Mouse (Mus musculus) forebrain, embryonic 15.5 days (tissue): ENCODE measurements around the gene Gm20517. TPM values are rescaled to one million over a fixed set of nuclear protein-coding genes. Genes with fewer than 3 reads are reported as not detected.
"Not testable (repeated sequence)": the region's sequence is repeated elsewhere in the genome, so short reads cannot be mapped to it uniquely, and the experiment has no call there.

Source experiments
- ATAC-seq: fragments of 200-750 bp; cut with Nextera tagmentation; replicated peaks from 2 replicates; pipeline ENCODE4 v1.8.0; 2017; ENCODE audit warnings: mild to moderate bottlenecking, moderate TSS enrichment, moderate library complexity
- H3K27ac ChIP-seq: fragments of 300-500 bp; sonication (generic); replicated peaks from 2 replicates; pipeline ENCODE4 v1.5.1; 2015; ENCODE audit warnings: mild to moderate bottlenecking, inconsistent platforms
- H3K27me3 ChIP-seq: fragments of 300-500 bp; sonication (generic); 2 replicates; pipeline ENCODE4 v1.6.1; 2015; ENCODE audit warnings: inconsistent platforms
- H3K36me3 ChIP-seq: fragments of 300-500 bp; sonication (generic); 2 replicates; pipeline ENCODE4 v1.6.1; 2015; ENCODE audit warnings: mild to moderate bottlenecking, inconsistent platforms
- H3K4me1 ChIP-seq: fragments of 300-500 bp; sonication (generic); 2 replicates; pipeline ENCODE4 v1.6.1; 2015; ENCODE audit warnings: inconsistent platforms
- H3K4me2 ChIP-seq: fragments of 300-500 bp; sonication (generic); replicated peaks from 2 replicates; pipeline ENCODE4 v1.6.1; 2015; ENCODE audit warnings: mild to moderate bottlenecking, inconsistent platforms
- H3K4me3 ChIP-seq: fragments of 300-500 bp; sonication (generic); 2 replicates; pipeline ENCODE4 v1.5.1; 2015; ENCODE audit warnings: mild to moderate bottlenecking, inconsistent platforms
- H3K9ac ChIP-seq: fragments of 300-500 bp; sonication (generic); replicated peaks from 2 replicates; pipeline ENCODE4 v1.6.1; 2015; ENCODE audit warnings: mild to moderate bottlenecking, inconsistent platforms
- H3K9me3 ChIP-seq: fragments of 300-500 bp; sonication (generic); 2 replicates; pipeline ENCODE4 v1.6.1; 2016; ENCODE audit warnings: inconsistent platforms
- WGBS: fragments of 180-500 bp; shearing (Covaris S2); methylation state at CpG from one replicate; pipeline ENCODE4 v1.1.7; 2015; ENCODE audit warnings: mixed read lengths; 5-methylcytosine and 5-hydroxymethylcytosine counted together
- polyA plus RNA-seq: library from polyadenylated mRNA; unstranded; fragments of >200 nt; fragmentation: Nextera tagmentation; extraction: Ambion mirVana; gene quantifications from 2 replicates; pipeline ENCODE4 v1.2.1, GENCODE M21; 2015

Gm20517 gene
- polyA plus RNA-seq, 1 experiment from 2014 or later: 2.2 TPM

DNA sequence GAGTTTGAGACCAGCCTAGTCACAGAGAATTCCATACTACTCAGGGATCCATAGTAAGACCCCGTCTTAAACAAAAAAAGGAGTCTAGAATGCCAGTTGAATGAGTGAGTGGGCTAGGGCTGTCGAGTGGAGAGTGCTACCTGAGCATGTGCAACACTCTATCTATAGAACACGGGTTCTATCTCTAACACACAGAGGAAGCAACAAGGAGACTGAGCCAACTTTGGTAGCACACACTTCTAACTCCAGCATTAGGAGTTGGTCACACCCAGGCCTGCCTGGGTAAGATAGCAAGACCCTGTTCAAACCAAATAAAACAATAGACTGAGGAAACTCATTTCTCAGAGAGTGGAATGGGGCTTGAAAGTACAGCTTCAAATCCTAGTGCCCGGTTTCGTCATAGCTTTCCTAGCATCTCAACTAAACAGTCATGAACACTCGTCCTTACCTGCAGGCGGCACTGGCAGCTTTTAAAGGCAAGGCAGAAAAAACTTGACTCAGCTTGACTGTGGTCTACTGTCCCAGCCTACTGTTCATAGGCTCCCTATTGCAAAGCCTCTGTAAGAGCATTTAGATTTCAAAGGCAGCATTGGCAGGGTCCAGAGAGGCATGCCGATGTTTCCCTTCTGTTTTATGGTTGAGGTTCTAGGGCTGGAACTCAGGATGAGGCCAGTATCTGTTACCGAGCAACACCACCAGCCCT is 6.4 kb downstream of the Gm20517 start:
- Histone ChIP-seq H3K27ac (no peak overlapping the region), H3K36me3 (peaks cover 53% of the 10 kb centered on the region), H3K9me3 (no peaks in the 10 kb centered on the region), H3K4me3 (no peak overlapping the region), H3K4me1 (peaks cover 3% of the 10 kb centered on the region), H3K27me3 (no peaks in the 10 kb centered on the region), H3K4me2 (no peak overlapping the region), H3K9ac (no peak overlapping the region)
- 94% methylated on average over 9 of the region's 9 CpGs for WGBS
- no peak for ATAC-seq

DNA sequence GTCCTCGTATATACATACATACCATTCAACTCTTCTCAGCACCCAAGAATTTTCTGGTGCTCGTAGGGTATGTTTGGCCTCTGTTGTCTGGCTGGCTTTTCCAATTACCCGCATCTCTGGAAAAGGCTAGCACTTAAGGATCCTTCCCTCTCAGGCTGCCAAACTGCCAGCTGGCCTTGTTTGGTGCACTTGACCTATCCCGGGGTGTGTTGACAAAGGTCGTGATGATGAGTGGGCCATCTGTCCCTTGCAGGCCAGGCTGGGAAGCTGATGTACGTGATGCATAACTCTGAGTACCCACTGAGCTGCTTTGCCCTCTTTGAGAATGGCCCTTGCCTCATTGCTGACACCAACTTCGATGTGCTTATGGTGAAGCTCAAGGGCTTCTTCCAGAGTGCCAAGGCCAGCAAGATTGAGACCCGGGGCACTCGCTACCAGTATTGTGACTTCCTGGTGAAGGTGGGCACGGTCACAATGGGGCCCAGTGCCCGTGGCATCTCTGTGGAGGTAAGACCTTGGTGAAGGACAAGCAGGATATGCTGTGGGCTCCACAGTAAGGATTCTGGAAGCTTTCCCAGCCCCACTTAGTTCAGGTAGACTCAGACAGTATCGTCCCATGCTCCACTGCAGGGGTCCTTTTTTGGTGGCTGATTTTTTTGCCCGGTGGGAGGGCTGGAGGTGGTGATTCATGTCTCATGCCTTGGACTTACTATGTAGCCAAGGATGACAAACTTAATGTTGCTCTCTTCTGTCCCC is 7.3 kb downstream of the Gm20517 start:
- H3K27ac ChIP-seq: no peak overlapping the region
- ATAC-seq: no peak
- H3K4me2 ChIP-seq: no peak overlapping the region
- H3K9me3 ChIP-seq: no peaks in the 10 kb centered on the region
- WGBS: 93% methylated on average over 13 of the region's 13 CpGs
- H3K4me3 ChIP-seq: no peak overlapping the region
- H3K4me1 ChIP-seq: no peaks in the 10 kb centered on the region
- H3K36me3 ChIP-seq: peaks cover 63% of the 10 kb centered on the region
- H3K27me3 ChIP-seq: no peaks in the 10 kb centered on the region
- H3K9ac ChIP-seq: no peak overlapping the region

DNA sequence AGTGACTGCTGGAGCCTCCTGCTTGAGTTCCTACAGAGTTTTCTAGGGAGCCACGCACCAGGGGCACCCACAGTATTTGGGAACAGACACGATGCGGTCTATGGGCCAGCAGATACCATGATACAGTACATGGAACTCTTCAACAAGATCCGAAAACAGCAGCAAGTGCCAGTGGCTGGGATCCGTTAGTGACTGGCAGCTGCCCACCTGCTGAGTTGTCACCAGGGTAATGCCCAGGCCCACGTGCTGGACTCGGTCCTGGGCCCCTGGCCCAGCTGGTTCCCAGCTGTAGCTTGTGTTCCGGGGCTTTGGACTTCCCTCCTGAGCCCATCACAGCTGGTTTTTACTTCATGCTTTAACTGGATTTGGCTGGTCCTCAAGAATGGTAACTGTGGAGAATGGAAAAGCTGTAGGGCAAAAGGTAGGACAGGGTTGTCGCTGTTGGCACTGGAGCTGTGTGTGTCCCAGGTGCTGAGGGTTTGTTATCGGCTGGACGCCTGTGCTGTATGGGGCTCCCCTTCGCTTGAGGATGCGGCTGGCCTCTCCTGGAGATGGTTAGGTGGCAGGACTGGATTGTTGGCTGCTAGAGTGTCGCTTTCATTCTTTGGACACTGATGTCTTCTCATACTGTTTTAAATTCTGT is 11.6 kb downstream of the Gm20517 start:
- Histone ChIP-seq H3K4me3 (no peak overlapping the region), H3K4me2 (no peak overlapping the region), H3K9me3 (no peaks in the 10 kb centered on the region), H3K9ac (no peak overlapping the region), H3K27ac (no peak overlapping the region), H3K4me1 (peaks cover 1% of the 10 kb centered on the region), H3K27me3 (no peaks in the 10 kb centered on the region), H3K36me3 (peaks cover 41% of the 10 kb centered on the region)
- WGBS: 98% methylated on average over 14 of the region's 14 CpGs
- no peak for ATAC-seq

DNA sequence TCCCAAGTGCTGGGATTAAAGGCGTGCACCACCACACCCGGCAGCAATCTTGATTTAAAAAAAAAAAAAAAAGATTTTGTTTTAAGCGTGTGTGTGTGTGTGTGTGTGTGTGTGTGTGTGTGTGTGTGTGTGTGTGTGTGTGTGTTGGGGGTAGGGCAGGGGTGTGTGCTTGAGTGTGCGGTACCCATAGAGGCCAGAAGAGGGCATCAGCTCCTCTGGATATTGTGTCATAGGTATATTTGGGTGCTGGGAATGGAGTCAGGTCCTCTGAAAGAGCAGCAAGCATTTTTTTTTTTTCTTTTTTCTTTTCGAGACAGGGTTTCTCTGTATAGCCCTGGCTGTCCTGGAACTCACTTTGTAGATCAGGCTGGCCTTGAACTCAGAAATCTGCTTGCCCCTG is 13.2 kb downstream of the Gm20517 start:
- not testable (repeated sequence) for H3K9ac ChIP-seq, ATAC-seq, H3K27ac ChIP-seq, H3K4me3 ChIP-seq, H3K4me1 ChIP-seq, H3K9me3 ChIP-seq, H3K27me3 ChIP-seq, H3K4me2 ChIP-seq
- WGBS: 98% methylated on average over 5 of the region's 5 CpGs
- H3K36me3 ChIP-seq: peaks cover 31% of the 10 kb centered on the region

DNA sequence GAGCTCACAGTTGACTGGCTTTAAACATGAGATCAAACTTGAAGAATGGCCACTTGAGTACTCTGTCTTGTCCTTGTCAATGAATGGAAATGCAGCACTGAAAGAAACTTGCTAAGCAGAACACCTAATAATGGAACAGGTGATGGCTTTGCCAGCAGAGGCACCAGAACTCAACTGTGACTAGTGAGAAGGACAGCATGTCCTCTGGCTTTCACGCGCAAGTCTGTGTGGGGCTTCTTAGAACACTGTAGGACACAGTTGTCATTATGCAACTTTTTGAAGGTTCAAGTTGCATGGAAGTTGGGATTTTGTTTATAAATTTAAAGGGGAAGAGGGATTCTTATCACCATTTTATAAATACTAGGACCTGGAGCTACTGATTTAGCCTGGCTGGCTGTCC is 13.7 kb downstream of the Gm20517 start:
- Histone ChIP-seq H3K4me3 (no peak overlapping the region), H3K4me2 (no peak overlapping the region), H3K9ac (no peak overlapping the region), H3K27me3 (no peaks in the 10 kb centered on the region), H3K27ac (no peak overlapping the region), H3K36me3 (peaks cover 31% of the 10 kb centered on the region), H3K4me1 (peaks cover 8% of the 10 kb centered on the region), H3K9me3 (no peaks in the 10 kb centered on the region)
- WGBS: 94% methylated on average over 2 of the region's 2 CpGs
- no peak for ATAC-seq

DNA sequence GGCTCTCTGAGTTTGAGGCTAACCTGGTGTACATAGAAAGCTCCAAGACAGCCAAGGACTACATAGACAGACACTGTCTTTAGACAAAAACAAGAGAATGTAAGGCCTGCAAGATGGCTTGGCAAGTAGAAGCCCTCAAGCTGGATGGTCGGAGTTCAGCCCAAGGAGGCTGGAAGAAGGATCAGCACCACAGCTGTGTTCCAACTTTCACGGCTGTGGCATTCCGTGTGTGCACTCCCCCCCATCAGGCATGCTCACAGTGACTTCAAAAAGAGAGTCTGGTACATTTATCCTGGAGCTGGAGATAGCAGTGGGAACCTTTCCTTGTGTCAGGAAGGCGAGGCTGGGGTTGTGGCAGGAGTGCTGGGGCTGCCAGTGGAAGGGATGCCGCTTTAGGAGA is 14.6 kb downstream of the Gm20517 start:
- Histone ChIP-seq H3K36me3 (peaks cover 31% of the 10 kb centered on the region), H3K27me3 (no peaks in the 10 kb centered on the region), H3K4me1 (peaks cover 16% of the 10 kb centered on the region), H3K9me3 (no peaks in the 10 kb centered on the region), H3K4me2 (no peak overlapping the region), H3K9ac (no peak overlapping the region), H3K27ac (no peak overlapping the region), H3K4me3 (no peak overlapping the region)
- no peak for ATAC-seq
- WGBS: 90% methylated on average over 5 of the region's 5 CpGs

DNA sequence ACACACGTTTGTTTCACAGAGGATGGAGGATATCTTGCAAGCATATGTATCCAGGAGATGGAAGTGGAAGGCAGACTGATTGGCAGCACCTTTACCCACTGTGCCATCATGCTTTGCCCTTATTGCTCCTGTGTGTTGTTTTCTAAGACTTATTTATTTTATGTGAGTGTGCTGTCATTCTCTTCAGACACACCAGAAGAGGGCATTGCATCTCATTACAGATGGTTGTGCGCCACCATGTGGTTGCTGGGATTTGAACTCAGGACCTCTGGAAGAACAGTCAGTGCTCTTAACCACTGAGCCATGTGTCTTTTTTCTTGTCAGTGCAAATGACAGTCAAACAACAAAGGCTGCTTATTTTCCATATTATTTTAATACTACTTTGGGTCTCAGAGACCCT is 16.4 kb downstream of the Gm20517 start:
- Histone ChIP-seq H3K4me1 (peaks cover 32% of the 10 kb centered on the region), H3K9ac (no peak overlapping the region), H3K4me2 (no peak overlapping the region; the same call in 1 of the 2 replicates), H3K4me3 (peak overlapping the region; percentile 83; the same call in 1 of the 2 replicates), H3K36me3 (peaks cover 19% of the 10 kb centered on the region), H3K27ac (no peak overlapping the region), H3K27me3 (no peaks in the 10 kb centered on the region), H3K9me3 (no peaks in the 10 kb centered on the region)
- WGBS: 81% methylated on average over 2 of the region's 2 CpGs
- ATAC-seq: no peak

DNA sequence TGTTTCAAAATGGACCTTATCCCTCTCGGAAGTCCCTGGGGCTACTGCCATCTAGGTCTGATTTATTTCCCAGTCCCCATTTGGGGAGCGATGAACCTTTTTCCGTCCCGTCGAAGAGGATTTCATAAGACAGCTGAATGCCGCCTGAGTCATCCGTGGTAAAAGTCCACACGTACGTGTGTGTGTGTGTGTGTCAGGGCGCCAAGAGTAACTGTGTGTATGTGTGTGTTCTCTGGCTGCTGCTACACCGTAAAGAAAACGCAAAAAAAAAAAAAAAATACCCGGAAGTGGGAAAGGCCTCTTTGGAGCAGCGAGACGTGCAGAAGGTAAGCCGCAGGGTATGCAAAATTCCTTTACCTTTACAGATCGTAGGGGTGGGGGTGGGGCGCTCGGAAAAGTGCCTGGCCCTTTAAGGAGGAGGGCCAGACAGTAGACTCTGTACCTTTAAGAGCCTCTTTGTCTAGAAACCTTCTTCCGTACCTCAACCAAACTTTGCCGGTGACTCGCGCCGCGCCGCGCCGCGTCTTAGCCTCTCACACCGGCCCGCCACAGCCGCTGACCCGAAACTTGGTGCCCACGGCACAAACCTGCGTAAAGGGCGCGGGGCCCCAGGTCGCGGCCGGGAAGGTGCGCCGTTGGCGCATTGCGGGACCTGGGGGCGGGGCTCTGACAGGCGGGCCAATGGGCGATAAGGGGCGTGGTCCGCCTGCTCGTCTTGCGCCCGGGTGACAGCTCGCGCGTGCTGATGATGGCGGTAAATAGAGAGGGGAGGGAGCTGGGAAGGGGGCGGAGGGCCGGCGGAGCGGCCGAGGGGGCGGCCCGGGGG is 17.7 kb downstream of the Gm20517 start:
- H3K36me3 ChIP-seq: peaks cover 6% of the 10 kb centered on the region

DNA sequence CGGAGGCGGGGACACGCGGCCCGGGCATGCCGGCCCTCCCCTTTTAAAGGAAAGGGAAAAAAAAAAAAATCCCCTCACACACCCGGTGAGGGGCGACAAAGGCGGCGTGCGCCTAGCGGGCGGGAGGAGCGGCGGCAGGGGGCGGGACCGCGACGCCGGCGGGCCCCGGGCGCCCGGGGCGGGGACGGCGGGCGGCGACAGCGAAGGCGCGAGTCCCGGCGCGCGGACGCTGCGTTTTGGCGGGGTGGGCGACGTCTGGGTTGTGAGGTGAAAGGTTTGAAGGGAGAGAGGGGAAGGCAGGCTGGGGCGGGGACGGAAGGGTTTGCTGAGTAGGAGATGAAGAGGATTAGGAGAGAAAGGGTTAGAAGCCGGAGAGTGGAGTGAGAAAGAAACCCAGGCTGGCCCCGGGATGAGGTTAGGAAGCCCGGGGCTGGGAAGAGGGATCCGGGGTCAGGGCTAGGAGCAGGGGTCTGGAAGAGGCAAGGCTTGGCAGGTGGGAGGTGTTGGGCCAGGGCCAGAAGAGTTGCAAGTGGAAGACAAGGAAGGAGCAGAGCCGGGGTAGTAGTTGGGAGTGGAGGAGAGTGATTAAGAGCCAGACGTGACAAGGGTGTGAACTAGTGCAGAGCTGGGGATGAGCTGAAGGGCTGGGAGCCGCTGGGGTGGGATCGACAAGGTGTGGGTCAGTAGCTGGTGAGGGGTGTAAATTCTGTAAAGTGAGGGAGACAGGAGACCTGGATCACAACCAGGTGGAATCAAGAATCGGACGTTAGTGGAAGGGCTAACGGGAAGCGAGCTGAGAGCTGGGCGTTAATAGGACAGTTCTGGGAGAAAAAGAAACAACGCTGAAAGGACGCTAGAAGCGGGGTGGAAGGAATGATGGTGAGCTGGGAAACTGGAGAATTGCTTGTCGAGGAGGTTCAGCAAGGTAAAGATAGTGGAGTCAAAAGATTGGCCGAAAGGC is 18.6 kb downstream of the Gm20517 start:
- WGBS: under 1% methylated on average over 61 of the region's 61 CpGs
- peak overlapping the region; percentile 82 for H3K4me2 ChIP-seq
- H3K27ac ChIP-seq: peak overlapping the region; percentile 98
- peaks cover 40% of the 10 kb centered on the region for H3K4me1 ChIP-seq
- no peaks in the 10 kb centered on the region for H3K9me3 ChIP-seq
- H3K36me3 ChIP-seq: no peaks in the 10 kb centered on the region
- H3K9ac ChIP-seq: peak overlapping the region; percentile 86
- peak; percentile 60 for ATAC-seq
- H3K27me3 ChIP-seq: no peaks in the 10 kb centered on the region
- H3K4me3 ChIP-seq: peak overlapping the region; percentile 83

More for the DNA sequence above, 17.7 kb downstream of the Gm20517 start:
- Histone ChIP-seq H3K4me3 (peak overlapping the region; percentile 83), H3K27ac (peak overlapping the region; percentile 98), H3K4me1 (peaks cover 40% of the 10 kb centered on the region), H3K9me3 (no peaks in the 10 kb centered on the region), H3K27me3 (no peaks in the 10 kb centered on the region), H3K4me2 (peak overlapping the region; percentile 82), H3K9ac (peak overlapping the region; percentile 86)
- ATAC-seq: peak; percentile 95
- WGBS: under 1% methylated on average over 63 of the region's 63 CpGs

DNA sequence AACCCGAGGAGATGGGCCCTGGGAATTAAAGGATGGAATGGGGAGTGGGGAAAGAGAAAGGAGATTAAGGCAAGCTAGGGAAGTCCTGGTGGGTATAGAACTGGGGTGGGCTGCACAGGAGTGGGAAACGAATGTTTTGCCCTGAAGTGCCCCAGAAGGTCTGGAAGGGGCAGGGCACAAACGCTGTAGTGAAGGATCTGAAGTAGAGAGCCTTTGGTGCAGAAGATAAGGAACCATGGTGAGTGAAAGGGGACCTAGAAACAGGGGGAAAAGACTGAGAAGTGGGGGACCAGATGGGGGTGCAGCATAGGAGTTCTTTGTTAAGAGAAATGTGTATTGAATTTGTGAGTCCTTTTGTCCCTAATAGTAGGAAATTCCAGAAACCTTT is 19.3 kb downstream of the Gm20517 start, which contains the start of gene Usp49:
Usp49 (plus strand) TSS at position 13 of the 388 bp plus-strand sequence.
- under 1% methylated on average over 3 of the region's 3 CpGs for WGBS
- H3K27ac ChIP-seq: peak within 1 kb of the TSS; percentile 98
- 0 out of 2 replicates have a peak, but pooled peaks cover 3% of the 10 kb centered on the region for H3K36me3 ChIP-seq
- H3K27me3 ChIP-seq: no peaks in the 10 kb centered on the region
- peak within 1 kb of the TSS; percentile 86 for H3K9ac ChIP-seq
- peak within 1 kb of the TSS; percentile 83 for H3K4me3 ChIP-seq
- no peak for ATAC-seq
- H3K4me1 ChIP-seq: peaks cover 40% of the 10 kb centered on the region
- no peaks in the 10 kb centered on the region for H3K9me3 ChIP-seq
- peak within 1 kb of the TSS; percentile 82 for H3K4me2 ChIP-seq
